Mouse (Mus musculus) intestine, embryonic 16.5 days (tissue): ENCODE results near the gene Anxa4. TPM values are rescaled to one million over a fixed set of nuclear protein-coding genes. Genes with fewer than 3 reads are reported as not detected.

Source experiments
- ATAC-seq: fragments of 200-750 bp; cut with Nextera tagmentation; 2 replicates; pipeline ENCODE4 v1.8.0; 2017; ENCODE audit warnings: moderate TSS enrichment, moderate library complexity
- H3K27ac ChIP-seq: fragments of 300-500 bp; sonication (generic); 2 replicates; pipeline ENCODE4 v1.5.1; 2014; ENCODE audit warnings: mild to moderate bottlenecking, low read length
- H3K27me3 ChIP-seq: fragments of 300-500 bp; sonication (generic); replicated peaks from 2 replicates; pipeline ENCODE4 v1.6.1; 2014; ENCODE audit warnings: low read length, control low read depth, mixed read lengths; ENCODE audit not compliant: control insufficient read depth, insufficient read depth
- H3K36me3 ChIP-seq: fragments of 300-500 bp; sonication (generic); 2 replicates; pipeline ENCODE4 v1.6.1; 2014; ENCODE audit warnings: low read length, control low read depth; ENCODE audit not compliant: control insufficient read depth, insufficient read depth
- H3K4me1 ChIP-seq: fragments of 300-500 bp; sonication (generic); 2 replicates; pipeline ENCODE4 v1.6.1; 2014; ENCODE audit warnings: low read length, control low read depth, mixed read lengths; ENCODE audit not compliant: control insufficient read depth, insufficient read depth
- H3K4me2 ChIP-seq: fragments of 300-500 bp; sonication (generic); 2 replicates; pipeline ENCODE4 v1.6.1; 2014; ENCODE audit warnings: low read depth, low read length, control low read depth
- H3K4me3 ChIP-seq: fragments of 300-500 bp; sonication (generic); 2 replicates; pipeline ENCODE4 v1.5.1; 2014; ENCODE audit warnings: mild to moderate bottlenecking, low read length
- H3K9ac ChIP-seq: fragments of 300-500 bp; sonication (generic); 2 replicates; pipeline ENCODE4 v1.6.1; 2014; ENCODE audit warnings: low read depth, low read length
- H3K9me3 ChIP-seq: fragments of 300-500 bp; sonication (generic); 2 replicates; pipeline ENCODE4 v1.6.1; 2016; ENCODE audit warnings: low read length, control low read depth; ENCODE audit not compliant: control insufficient read depth
- WGBS: fragments of 180-500 bp; shearing (Covaris S2); extraction: QIAGEN DNeasy Blood & Tissue Kit; methylation state at CpG from one replicate; pipeline ENCODE4 v1.1.7; 2014; 5-methylcytosine and 5-hydroxymethylcytosine counted together
- polyA plus RNA-seq: library from polyadenylated mRNA; unstranded; fragments of >200 nt; fragmentation: Nextera tagmentation; extraction: Ambion mirVana; gene quantifications from 2 replicates; pipeline ENCODE4 v1.2.1, GENCODE M21; 2015

Anxa4 gene
- polyA plus RNA-seq, 1 experiment from 2014 or later: 538 TPM

- Histone ChIP-seq H3K4me3 (no peak overlapping the region), H3K9ac (no peak overlapping the region), H3K36me3 (no peaks in the 10 kb centered on the region), H3K4me1 (peaks cover 4% of the 10 kb centered on the region; the same call in 1 of the 2 replicates), H3K27me3 (no peaks in the 10 kb centered on the region), H3K9me3 (no peaks in the 10 kb centered on the region), H3K27ac (no peak overlapping the region), H3K4me2 (no peak overlapping the region)
- 49% methylated on average over 4 of the region's 4 CpGs for WGBS
- no peak for ATAC-seq
Observed at GRCm38 (mm10) chr6:86812919-86813318, 19.5 kb upstream of the Anxa4 start.

- H3K36me3 ChIP-seq: no peaks in the 10 kb centered on the region
- no peak overlapping the region for H3K4me2 ChIP-seq
- no peak overlapping the region for H3K27ac ChIP-seq
- no peaks in the 10 kb centered on the region for H3K27me3 ChIP-seq
- no peaks in the 10 kb centered on the region for H3K9me3 ChIP-seq
- ATAC-seq: peak; percentile 61
- 0 out of 2 replicates have a peak, but pooled peaks cover 3% of the 10 kb centered on the region for H3K4me1 ChIP-seq
- 3% methylated on average over 5 of the region's 5 CpGs for WGBS
- no peak overlapping the region for H3K4me3 ChIP-seq
- no peak overlapping the region for H3K9ac ChIP-seq
Observed at GRCm38 (mm10) chr6:86806455-86807086, 13.2 kb upstream of the Anxa4 start.

DNA sequence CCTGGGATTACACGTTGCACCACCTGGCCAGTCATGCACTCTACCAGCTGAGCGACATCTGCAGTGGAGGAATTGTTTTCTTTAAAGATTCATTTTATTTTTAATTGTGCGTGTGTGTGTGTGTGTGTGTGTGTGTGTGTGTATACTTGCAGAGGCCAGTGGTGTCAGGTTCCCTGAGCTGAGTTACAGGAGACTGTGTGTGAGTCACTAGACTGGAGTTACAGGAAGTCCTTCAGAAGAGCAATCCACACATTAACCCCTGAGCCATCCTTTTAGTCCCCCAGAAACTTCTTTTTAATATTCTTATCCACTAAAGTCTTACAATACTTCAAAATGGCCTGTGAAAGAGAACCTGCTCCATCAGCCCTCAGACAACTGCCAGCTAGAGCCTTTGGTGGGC is 11.3 kb upstream of the Anxa4 start:
- 77% methylated on average over 3 of the region's 3 CpGs for WGBS

DNA sequence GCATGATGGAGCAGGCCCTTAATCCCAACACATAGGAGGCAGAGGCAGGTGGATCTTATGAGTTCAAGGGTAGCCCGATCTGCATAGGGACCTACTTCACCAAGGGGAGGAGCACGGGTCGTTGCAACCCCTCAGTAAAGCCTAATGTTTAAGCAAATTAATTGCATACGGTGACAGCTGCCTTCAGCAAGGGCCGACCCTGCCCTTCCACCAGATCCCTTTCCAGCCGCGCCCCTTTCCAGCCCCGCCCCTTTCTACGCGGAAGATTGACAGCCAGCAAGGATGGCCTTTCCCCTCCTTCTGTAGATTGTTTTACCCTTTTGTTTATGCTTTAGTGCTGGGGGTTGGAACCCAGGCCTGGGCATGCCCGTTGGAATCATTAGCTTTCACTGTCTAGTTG is 8.0 kb upstream of the Anxa4 start:
- Histone ChIP-seq H3K4me1 (0 out of 2 replicates have a peak, but pooled peaks cover 5% of the 10 kb centered on the region), H3K4me2 (no peak overlapping the region), H3K27me3 (no peaks in the 10 kb centered on the region), H3K4me3 (no peak overlapping the region), H3K9ac (no peak overlapping the region), H3K9me3 (no peaks in the 10 kb centered on the region), H3K36me3 (no peaks in the 10 kb centered on the region), H3K27ac (no peak overlapping the region)
- 0 out of 2 replicates have a peak, but pooled peaks have one; percentile 26 for ATAC-seq
- WGBS: 38% methylated on average over 11 of the region's 11 CpGs

More for the DNA sequence above, 11.3 kb upstream of the Anxa4 start:
- no peaks in the 10 kb centered on the region for H3K36me3 ChIP-seq
- ATAC-seq: no peak
- H3K9me3 ChIP-seq: no peaks in the 10 kb centered on the region
- no peak overlapping the region for H3K4me3 ChIP-seq
- no peak overlapping the region for H3K4me2 ChIP-seq
- no peaks in the 10 kb centered on the region for H3K27me3 ChIP-seq
- H3K4me1 ChIP-seq: 0 out of 2 replicates have a peak, but pooled peaks cover 5% of the 10 kb centered on the region
- H3K27ac ChIP-seq: no peak overlapping the region
- H3K9ac ChIP-seq: no peak overlapping the region

DNA sequence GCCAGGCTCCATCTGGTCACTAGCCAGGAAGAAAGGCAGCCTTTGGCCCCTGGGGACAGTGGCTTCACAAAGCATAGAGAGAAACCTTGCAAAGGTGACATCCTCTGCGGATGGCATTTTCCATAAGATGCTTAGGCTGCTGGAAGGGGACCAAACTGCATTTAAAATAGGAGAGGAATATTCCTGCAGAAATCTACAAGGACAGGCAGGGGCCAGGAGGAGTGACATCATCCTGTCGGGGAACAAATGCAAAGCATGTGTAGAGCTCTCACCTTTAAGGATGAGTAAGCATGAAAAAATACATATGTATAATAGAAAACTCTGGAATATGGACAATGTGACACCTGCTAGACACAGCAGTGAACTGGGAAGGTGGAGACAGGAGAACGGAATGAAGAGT is 7.1 kb upstream of the Anxa4 start:
- ATAC-seq: no peak
- 96% methylated on average over 3 of the region's 3 CpGs for WGBS
- H3K9ac ChIP-seq: no peak overlapping the region
- H3K9me3 ChIP-seq: no peaks in the 10 kb centered on the region
- no peaks in the 10 kb centered on the region for H3K36me3 ChIP-seq
- H3K4me2 ChIP-seq: no peak overlapping the region
- H3K27me3 ChIP-seq: no peaks in the 10 kb centered on the region
- no peak overlapping the region for H3K27ac ChIP-seq
- H3K4me3 ChIP-seq: no peak overlapping the region
- H3K4me1 ChIP-seq: 0 out of 2 replicates have a peak, but pooled peaks cover 5% of the 10 kb centered on the region

DNA sequence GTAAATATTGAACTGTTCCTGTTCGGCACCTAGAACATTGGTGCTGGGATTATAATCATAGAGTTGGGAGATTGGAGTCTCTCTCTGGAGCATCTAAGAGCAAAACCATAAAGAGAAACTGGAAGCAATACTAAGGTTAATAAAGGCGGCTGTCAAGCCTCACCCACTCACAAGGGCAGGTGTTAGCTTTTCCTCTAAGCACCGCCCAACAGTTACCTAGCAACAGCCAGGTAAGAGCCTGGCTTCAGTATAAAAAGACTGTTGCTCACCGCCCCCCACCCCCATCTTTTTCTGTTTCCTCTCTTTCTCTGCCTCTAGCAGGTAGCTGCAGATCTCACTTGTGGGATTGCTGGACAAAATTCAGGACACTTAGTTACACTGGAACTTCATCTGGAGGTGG is 4.1 kb upstream of the Anxa4 start:
- Histone ChIP-seq H3K36me3 (no peaks in the 10 kb centered on the region), H3K9me3 (no peaks in the 10 kb centered on the region), H3K4me2 (no peak overlapping the region), H3K27ac (no peak overlapping the region), H3K4me1 (0 out of 2 replicates have a peak, but pooled peaks cover 2% of the 10 kb centered on the region), H3K27me3 (no peaks in the 10 kb centered on the region), H3K4me3 (no peak overlapping the region), H3K9ac (no peak overlapping the region)
- ATAC-seq: peak; percentile 21; the same call in 1 of the 2 replicates
- 37% methylated on average over 4 of the region's 4 CpGs for WGBS

DNA sequence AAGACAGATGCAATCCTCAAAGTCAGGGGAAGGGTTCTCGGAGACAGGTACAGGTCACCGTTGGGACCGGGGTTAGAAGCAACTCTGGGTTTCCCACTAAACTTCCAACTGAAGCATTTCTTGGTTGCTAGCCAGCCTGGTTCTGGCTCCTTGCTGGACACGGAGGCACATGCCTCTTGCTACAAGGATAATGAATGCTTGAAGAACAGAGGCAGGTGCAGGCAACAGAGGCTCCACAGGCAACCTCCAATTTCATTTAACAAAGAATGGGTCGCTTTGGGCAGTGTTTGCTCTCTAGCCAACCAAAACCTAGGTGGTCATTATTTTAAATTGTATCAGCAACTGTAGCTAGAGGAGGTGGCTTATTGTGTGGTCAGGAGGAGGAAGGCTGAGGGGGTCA is 573 bp upstream of the Anxa4 start:
- H3K4me1 ChIP-seq: 0 out of 2 replicates have a peak, but pooled peaks cover 3% of the 10 kb centered on the region
- no peak for ATAC-seq
- no peaks in the 10 kb centered on the region for H3K27me3 ChIP-seq
- H3K4me3 ChIP-seq: peak overlapping the region; percentile 75
- H3K27ac ChIP-seq: peak overlapping the region; percentile 57
- no peaks in the 10 kb centered on the region for H3K36me3 ChIP-seq
- WGBS: 50% methylated on average over 5 of the region's 5 CpGs
- H3K9me3 ChIP-seq: no peaks in the 10 kb centered on the region
- H3K9ac ChIP-seq: peak overlapping the region; percentile 87
- peak overlapping the region; percentile 82 for H3K4me2 ChIP-seq

DNA sequence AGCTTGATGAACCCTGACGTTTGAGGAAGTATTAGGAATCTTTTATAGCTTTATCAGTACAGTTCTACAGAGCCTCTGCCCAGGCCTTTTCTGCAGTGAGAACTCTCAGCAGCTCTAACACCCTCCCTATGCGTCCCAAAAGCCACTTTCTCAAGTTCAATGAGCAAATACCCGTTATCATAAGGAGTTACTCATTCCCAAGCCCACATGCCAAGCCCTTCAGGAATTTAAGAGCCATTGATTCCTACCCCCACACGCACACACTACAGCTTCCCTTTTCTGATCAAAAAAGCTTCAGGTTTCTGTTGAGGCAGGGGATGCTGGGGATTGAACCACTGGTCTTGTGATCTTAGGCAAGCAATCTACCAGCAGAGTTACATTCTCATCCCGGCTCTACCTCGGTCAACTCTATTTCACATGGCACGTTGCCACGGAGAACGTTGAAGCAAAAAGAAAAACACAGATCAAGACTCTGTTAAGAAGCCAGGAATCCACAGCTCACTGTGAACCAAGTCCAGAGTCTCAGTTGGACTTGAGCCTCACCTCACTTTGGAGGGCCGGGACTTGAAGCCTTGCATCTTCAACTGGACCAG is 2.9 kb downstream of the Anxa4 start:
- Histone ChIP-seq H3K9me3 (no peaks in the 10 kb centered on the region), H3K4me2 (peak overlapping the region; percentile 82; the same call in 1 of the 2 replicates), H3K27me3 (no peaks in the 10 kb centered on the region), H3K36me3 (no peaks in the 10 kb centered on the region), H3K4me3 (no peak overlapping the region), H3K9ac (peak overlapping the region; percentile 7; the same call in 1 of the 2 replicates), H3K27ac (peak overlapping the region; percentile 33; the same call in 1 of the 2 replicates), H3K4me1 (0 out of 2 replicates have a peak, but pooled peaks cover 3% of the 10 kb centered on the region)
- no peak for ATAC-seq
- WGBS: 69% methylated on average over 10 of the region's 10 CpGs

DNA sequence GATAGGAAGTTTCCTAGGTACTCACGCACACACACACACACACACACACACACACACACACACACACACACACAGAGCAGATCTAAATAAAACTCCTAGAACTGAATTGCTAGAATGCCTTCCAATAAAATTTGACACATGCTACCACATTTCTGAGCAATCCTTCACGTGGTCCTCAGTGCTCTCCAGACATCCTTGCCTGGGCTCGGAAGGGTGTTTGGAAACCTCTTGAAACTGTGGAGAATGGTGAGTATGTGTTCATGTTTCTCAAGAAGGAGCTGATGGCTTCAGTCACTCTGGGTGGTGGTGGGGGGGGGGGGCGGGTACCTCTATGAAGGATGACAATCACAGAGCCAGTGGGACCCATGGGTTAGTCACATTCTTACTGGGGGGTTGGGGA is 5.1 kb downstream of the Anxa4 start:
- Histone ChIP-seq H3K4me1 (0 out of 2 replicates have a peak, but pooled peaks cover 3% of the 10 kb centered on the region), H3K4me2 (no peak overlapping the region), H3K36me3 (no peaks in the 10 kb centered on the region), H3K9me3 (no peaks in the 10 kb centered on the region), H3K27ac (peak overlapping the region; percentile 82), H3K9ac (no peak overlapping the region), H3K4me3 (no peak overlapping the region), H3K27me3 (no peaks in the 10 kb centered on the region)
- ATAC-seq: no peak
- 82% methylated on average over 4 of the region's 4 CpGs for WGBS
